Mouse (Mus musculus): ENCODE measurements at regions not wholly inside any gene's neighbourhood (a gene's known extent, or its start where the extent isn't known, plus 50 kb on each side); places are given as distances from the start of the nearest gene placed in this dataset.

- TF ChIP-seq CTCF (IDR thresholded peaks at IDR 0.05; ENCODE audit: insufficient read depth, low read depth, low read length) = no peak
- TF ChIP-seq POLR2A (IDR thresholded peaks at IDR 0.05; ENCODE audit: insufficient read depth, low read depth, low read length) = no peak
Observed at GRCm38 (mm10) chr1:35806731-35807130, 261.5 kb upstream of the Hs6st1 start.

Data from olfactory bulb, adult 2 months (tissue).